Mouse (Mus musculus): ENCODE measurements around the gene Olfr91.

DNA sequence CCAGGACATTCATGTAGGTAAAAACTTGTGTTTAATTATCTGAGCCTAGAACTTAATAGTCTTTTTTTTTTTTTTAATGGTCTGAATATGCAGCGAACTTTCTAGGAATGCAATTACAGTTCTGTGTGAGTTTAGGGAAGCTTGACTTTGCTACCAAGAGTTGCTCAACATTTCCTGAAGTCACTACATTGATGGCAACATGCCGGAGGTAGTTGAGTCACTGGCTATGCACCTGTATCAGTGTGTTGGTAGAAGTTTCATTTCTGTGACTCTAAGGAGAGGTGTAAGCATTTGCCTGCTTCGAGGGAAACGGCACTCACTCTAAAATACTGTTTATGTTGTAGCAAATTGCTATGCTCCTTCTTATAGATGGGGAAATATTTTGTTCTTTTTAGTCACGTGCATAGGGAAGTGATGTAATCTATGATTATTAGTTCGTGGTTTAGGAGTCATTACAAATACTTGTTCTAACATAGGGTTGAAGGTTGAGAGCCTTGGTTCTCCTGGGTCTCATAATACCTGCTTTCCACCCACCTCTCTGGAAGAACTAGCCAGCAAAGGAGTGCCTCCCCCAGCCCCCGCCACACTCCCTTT is 53.3 kb downstream of the Olfr91 start:
- TF ChIP-seq POLR2A (IDR thresholded peaks at IDR 0.05; ENCODE audit: borderline replicate concordance, low read depth, low read length) = no peak
- TF ChIP-seq CTCF (IDR thresholded peaks at IDR 0.05; ENCODE audit: low read depth, low read length) = no peak
